Mouse (Mus musculus) thymus, adult 2 months (tissue): ENCODE results near the gene Trmt1. TPM values are rescaled to one million over a fixed set of nuclear protein-coding genes. Genes with fewer than 3 reads are reported as not detected.

Experiments
- DNase-seq: peaks from one replicate; pipeline ENCODE4 v3.0.0; 2021
- H3K27ac ChIP-seq: fragments of 200-500 bp; 2 replicates; pipeline ENCODE4 v1.5.1; 2012; ENCODE audit warnings: low read length, control low read depth; ENCODE audit not compliant: control insufficient read depth, insufficient read depth
- H3K27me3 ChIP-seq: fragments of 200-500 bp; 2 replicates; pipeline ENCODE4 v1.6.1; 2012; ENCODE audit warnings: mild to moderate bottlenecking, low read length, moderate library complexity, mixed read lengths; ENCODE audit not compliant: control insufficient read depth, insufficient read depth
- H3K36me3 ChIP-seq: fragments of 200-500 bp; 2 replicates; pipeline ENCODE4 v1.6.1; 2012; ENCODE audit warnings: mild to moderate bottlenecking, low read length, moderate library complexity; ENCODE audit not compliant: control insufficient read depth, insufficient read depth
- H3K4me1 ChIP-seq: fragments of 200-500 bp; replicated peaks from 2 replicates; pipeline ENCODE4 v1.6.1; 2012; ENCODE audit warnings: low read length; ENCODE audit not compliant: control insufficient read depth, insufficient read depth
- H3K4me3 ChIP-seq: fragments of 200-500 bp; 2 replicates; pipeline ENCODE4 v1.5.1; 2012; ENCODE audit warnings: mild to moderate bottlenecking, low read length, control low read depth, moderate library complexity; ENCODE audit not compliant: control insufficient read depth, insufficient read depth
- CTCF ChIP-seq: fragments of 200-500 bp; IDR thresholded peaks from 2 replicates; pipeline ENCODE4 v1.5.1; 2012; ENCODE audit warnings: mild to moderate bottlenecking, control low read depth, low read length, moderate library complexity, borderline replicate concordance; ENCODE audit not compliant: control insufficient read depth, poor library complexity, insufficient read depth; ENCODE audit errors: extremely low read depth
- POLR2A ChIP-seq: fragments of 200-500 bp; IDR thresholded peaks from 2 replicates; pipeline ENCODE4 v1.6.1; 2012; ENCODE audit warnings: mild to moderate bottlenecking, low read length, control low read depth, moderate library complexity; ENCODE audit not compliant: control insufficient read depth, poor library complexity, insufficient read depth; ENCODE audit errors: extremely low read depth
- WGBS: fragments of 180-500 bp; shearing (Covaris S2); methylation state at CpG from one replicate; pipeline ENCODE4 v1.1.7; 2018; 5-methylcytosine and 5-hydroxymethylcytosine counted together
- polyA plus RNA-seq: library from polyadenylated mRNA; depleted of rRNA; stranded (reverse); fragments of >200 nt; gene quantifications from 2 replicates; pipeline ENCODE4 v1.2.3, GENCODE M21; 2012

The Trmt1 gene
- polyA plus RNA-seq, 1 experiment, result 169 TPM

- TF ChIP-seq CTCF, result peak; percentile 96
- TF ChIP-seq POLR2A, result no peak
- Histone ChIP-seq H3K27me3 (peaks cover 20% of the 10 kb centered on the region), H3K4me1 (peaks cover 16% of the 10 kb centered on the region), H3K4me3 (no peak overlapping the region), H3K27ac (no peak overlapping the region), H3K36me3 (no peaks in the 10 kb centered on the region)
- peak; percentile 81 for DNase-seq
- 38% methylated on average over 12 of the region's 12 CpGs for WGBS
Observed at GRCm38 (mm10) chr8:84708774-84709475, 22.8 kb downstream of the Trmt1 start.

DNA sequence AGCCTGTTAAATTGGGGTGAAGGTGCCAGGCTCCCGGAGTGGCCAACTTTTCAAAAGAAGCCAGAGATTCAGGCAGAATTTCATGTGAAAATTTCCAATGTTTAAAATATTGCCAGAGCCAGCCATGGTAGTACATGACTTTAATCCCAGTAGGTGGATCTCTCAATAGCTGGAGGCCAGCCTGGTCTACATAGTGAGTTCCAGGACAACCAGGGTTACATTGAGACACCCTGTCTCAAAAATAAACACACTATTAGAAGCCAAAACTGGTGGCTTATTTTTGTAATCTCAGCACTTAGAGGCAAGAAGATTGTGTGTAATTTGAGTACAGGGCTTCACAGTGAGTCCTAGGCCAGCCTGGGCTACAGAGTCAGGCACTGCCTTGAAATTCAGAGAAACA, 23.8 kb downstream of the Trmt1 start:
- Histone ChIP-seq H3K4me1 (peaks cover 11% of the 10 kb centered on the region), H3K27me3 (peaks cover 20% of the 10 kb centered on the region), H3K36me3 (no peaks in the 10 kb centered on the region), H3K4me3 (no peak overlapping the region), H3K27ac (no peak overlapping the region)
- 98% methylated on average over 1 of the region's 1 CpGs for WGBS
- no peak for DNase-seq
- no peak for TF ChIP-seq CTCF
- TF ChIP-seq POLR2A, result no peak

- peaks cover 13% of the 10 kb centered on the region; the same call in 1 of the 2 replicates for H3K27me3 ChIP-seq
- TF ChIP-seq CTCF (no peak), POLR2A (no peak)
- no peak overlapping the region for H3K4me3 ChIP-seq
- no peaks in the 10 kb centered on the region for H3K36me3 ChIP-seq
- WGBS, result 93% methylated on average over 3 of the region's 3 CpGs
- peaks cover 11% of the 10 kb centered on the region for H3K4me1 ChIP-seq
- H3K27ac ChIP-seq, result no peak overlapping the region
- DNase-seq, result no peak
Observed at GRCm38 (mm10) chr8:84711312-84711711, 25.2 kb downstream of the Trmt1 start.

DNA sequence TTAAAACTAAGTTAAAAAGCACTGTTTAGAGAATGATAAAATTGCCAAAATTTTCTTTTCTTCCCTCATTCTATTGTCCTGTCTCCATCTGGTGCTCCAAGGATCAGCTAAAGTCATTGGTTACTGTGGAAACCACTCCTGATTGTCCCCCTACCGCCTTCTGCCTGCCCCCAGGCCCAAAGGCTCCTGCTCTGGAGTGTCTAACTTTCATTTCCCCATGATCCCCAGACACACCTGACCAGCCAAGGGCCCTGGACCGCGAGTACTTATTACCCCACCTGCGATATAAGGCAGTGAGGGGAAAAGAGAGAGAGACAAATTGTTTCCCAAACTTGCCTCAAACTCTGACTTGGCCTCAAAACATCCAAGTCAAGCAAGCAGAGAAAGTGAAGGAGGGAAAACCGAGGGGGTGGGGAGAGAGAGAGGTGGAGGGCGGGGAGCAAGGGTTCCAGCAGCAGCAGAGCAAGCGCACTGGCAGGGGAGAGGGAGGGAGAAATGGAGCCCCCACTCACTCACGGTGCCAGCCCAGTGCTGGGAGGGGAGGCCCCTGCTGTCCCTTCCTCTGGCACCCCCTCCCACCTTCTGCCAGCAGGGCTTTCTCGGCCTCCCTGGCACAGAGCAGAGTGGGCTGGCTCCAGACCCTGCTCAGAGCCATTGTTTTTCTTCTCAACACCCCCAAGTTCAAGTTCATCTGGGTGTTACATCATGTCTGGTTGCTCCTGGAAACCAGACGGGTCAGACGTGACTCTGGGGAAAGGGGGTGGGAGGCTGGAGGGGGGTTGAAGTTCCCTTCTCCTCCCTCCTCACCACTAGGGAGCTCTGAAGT, 26.0 kb downstream of the Trmt1 start:
- H3K4me1 ChIP-seq, result peaks cover 7% of the 10 kb centered on the region
- no peak for DNase-seq
- H3K27me3 ChIP-seq, result peaks cover 5% of the 10 kb centered on the region; the same call in 1 of the 2 replicates
- H3K27ac ChIP-seq, result no peak overlapping the region
- no peak overlapping the region for H3K4me3 ChIP-seq
- no peaks in the 10 kb centered on the region for H3K36me3 ChIP-seq
- no peak for TF ChIP-seq CTCF
- TF ChIP-seq POLR2A, result no peak
- 77% methylated on average over 11 of the region's 11 CpGs for WGBS

GRCm38 (mm10) chr8:84712759-84713120, 26.6 kb downstream of the Trmt1 start:
- TF ChIP-seq POLR2A (no peak), CTCF (no peak)
- H3K36me3 ChIP-seq, result no peaks in the 10 kb centered on the region
- H3K4me3 ChIP-seq, result no peak overlapping the region
- H3K27me3 ChIP-seq, result peaks cover 2% of the 10 kb centered on the region; the same call in 1 of the 2 replicates
- 58% methylated on average over 3 of the region's 3 CpGs for WGBS
- peaks cover 1% of the 10 kb centered on the region; the same call in 1 of the 2 replicates for H3K4me1 ChIP-seq
- no peak overlapping the region for H3K27ac ChIP-seq
- no peak for DNase-seq

GRCm38 (mm10) chr8:84713381-84713780, 27.3 kb downstream of the Trmt1 start:
- Histone ChIP-seq H3K4me1 (no peaks in the 10 kb centered on the region), H3K27ac (no peak overlapping the region), H3K27me3 (no peaks in the 10 kb centered on the region), H3K36me3 (no peaks in the 10 kb centered on the region), H3K4me3 (no peak overlapping the region)
- no peak for DNase-seq
- TF ChIP-seq POLR2A (no peak), CTCF (no peak)
- WGBS, result 94% methylated on average over 4 of the region's 4 CpGs

GRCm38 (mm10) chr8:84714161-84714560, 28.1 kb downstream of the Trmt1 start:
- Histone ChIP-seq H3K4me1 (no peaks in the 10 kb centered on the region), H3K27ac (no peak overlapping the region), H3K27me3 (no peaks in the 10 kb centered on the region), H3K36me3 (no peaks in the 10 kb centered on the region), H3K4me3 (no peak overlapping the region)
- TF ChIP-seq CTCF, result no peak
- no peak for TF ChIP-seq POLR2A
- DNase-seq, result no peak
- WGBS, result 96% methylated on average over 4 of the region's 4 CpGs
